Mouse (Mus musculus): ENCODE results near the gene Myo9b. TPM values are rescaled to one million over a fixed set of nuclear protein-coding genes. Genes with fewer than 3 reads are reported as not detected.

The Myo9b gene
- polyA plus RNA-seq, 1 experiment from 2014 or later: 5.8 TPM

DNA sequence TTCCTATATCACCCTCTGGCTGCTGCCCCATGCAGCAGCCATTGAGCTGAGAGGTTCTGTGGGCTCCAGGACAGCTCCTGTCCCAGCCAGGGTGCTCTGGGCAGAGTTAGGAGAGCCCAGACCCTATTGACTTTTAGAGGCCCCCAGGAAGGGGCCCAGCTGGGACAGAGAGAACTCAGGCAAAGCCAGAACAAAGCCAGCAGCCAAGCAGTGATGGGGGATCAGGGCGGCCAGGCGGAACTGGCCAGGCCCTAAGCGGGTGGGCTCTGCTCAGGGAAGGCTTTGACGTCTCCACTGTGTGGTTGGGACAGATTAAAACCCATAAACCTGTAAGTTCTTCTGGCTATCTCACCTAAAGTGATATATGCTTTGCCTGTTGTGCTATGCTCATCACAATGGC, 106.5 kb downstream of the Myo9b start:
- H3K4me2 ChIP-seq (replicated peaks; ENCODE audit: low read depth): peak overlapping the region; percentile 97
- H3K27me3 ChIP-seq (ENCODE audit: control insufficient read depth, insufficient read depth, low read length): no peaks in the 10 kb centered on the region
- no peaks in the 10 kb centered on the region for H3K9me3 ChIP-seq (ENCODE audit: control insufficient read depth, low read length)
- ATAC-seq (ENCODE audit: low FRiP score, low TSS enrichment) (no peak), DNase-seq (ENCODE audit: low spot score) (no peak)
- peaks cover 5% of the 10 kb centered on the region for H3K36me3 ChIP-seq (ENCODE audit: control insufficient read depth, insufficient read depth, low read length)
- H3K4me1 ChIP-seq (replicated peaks; ENCODE audit: control insufficient read depth, insufficient read depth): peaks cover 25% of the 10 kb centered on the region
- H3K9ac ChIP-seq (ENCODE audit: low read length): no peak overlapping the region
- no peak overlapping the region for H3K4me3 ChIP-seq (ENCODE audit: low read depth, low read length)
- 74% methylated on average over 4 of the region's 4 CpGs for WGBS
- TF ChIP-seq CTCF (IDR thresholded peaks at IDR 0.05; ENCODE audit: low read depth): peak; percentile 6; the same call in 1 of the 2 replicates
- TF ChIP-seq EP300 (optimal IDR thresholded peaks at IDR 0.05): no peak
- no peak overlapping the region for H3K27ac ChIP-seq (replicated peaks)

DNA sequence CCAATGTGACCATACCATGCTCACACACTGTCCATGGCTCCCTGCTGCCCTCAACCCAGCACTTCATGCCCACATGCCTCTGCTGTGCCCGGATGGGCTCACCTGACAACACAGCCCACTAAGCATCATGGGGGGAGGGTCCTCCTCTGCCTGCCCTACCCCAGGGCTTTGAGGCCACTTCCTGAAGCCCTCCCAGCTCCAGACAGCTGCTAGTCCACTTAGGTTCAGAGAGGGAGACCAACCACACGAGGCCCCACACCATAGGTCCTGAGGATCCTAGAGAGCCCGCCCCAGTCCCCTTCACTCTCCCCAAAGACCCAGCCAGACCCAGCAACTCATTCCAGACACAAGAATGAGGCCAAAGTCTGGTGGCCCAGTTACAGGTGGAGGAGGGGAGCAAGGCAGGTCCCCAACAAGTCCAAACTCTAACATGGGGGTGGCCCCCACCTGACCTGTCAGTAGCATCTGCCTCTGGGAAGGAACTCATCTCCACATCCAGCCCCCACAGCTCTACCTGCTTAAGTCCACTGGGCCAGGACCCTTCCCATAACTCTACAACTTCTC, 107.1 kb downstream of the Myo9b start:
- no peak for ATAC-seq (ENCODE audit: low FRiP score, low TSS enrichment)
- peaks cover 4% of the 10 kb centered on the region; the same call in 1 of the 2 replicates for H3K36me3 ChIP-seq (ENCODE audit: control insufficient read depth, insufficient read depth, low read length)
- H3K4me3 ChIP-seq (ENCODE audit: low read depth, low read length): peak overlapping the region; percentile 95
- WGBS: 51% methylated on average over 3 of the region's 3 CpGs
- H3K9ac ChIP-seq (ENCODE audit: low read length): peak overlapping the region; percentile 90
- 0 out of 2 replicates have a peak overlapping the region, but pooled peaks have one; percentile 30 for H3K27ac ChIP-seq (replicated peaks)
- no peaks in the 10 kb centered on the region for H3K27me3 ChIP-seq (ENCODE audit: control insufficient read depth, insufficient read depth, low read length)
- no peak for DNase-seq (ENCODE audit: low spot score)
- no peak for TF ChIP-seq EP300 (optimal IDR thresholded peaks at IDR 0.05)
- no peak for TF ChIP-seq CTCF (IDR thresholded peaks at IDR 0.05; ENCODE audit: low read depth)
- peak overlapping the region; percentile 97 for H3K4me2 ChIP-seq (replicated peaks; ENCODE audit: low read depth)
- H3K4me1 ChIP-seq (replicated peaks; ENCODE audit: control insufficient read depth, insufficient read depth): peaks cover 25% of the 10 kb centered on the region
- H3K9me3 ChIP-seq (ENCODE audit: control insufficient read depth, low read length): no peaks in the 10 kb centered on the region

DNA sequence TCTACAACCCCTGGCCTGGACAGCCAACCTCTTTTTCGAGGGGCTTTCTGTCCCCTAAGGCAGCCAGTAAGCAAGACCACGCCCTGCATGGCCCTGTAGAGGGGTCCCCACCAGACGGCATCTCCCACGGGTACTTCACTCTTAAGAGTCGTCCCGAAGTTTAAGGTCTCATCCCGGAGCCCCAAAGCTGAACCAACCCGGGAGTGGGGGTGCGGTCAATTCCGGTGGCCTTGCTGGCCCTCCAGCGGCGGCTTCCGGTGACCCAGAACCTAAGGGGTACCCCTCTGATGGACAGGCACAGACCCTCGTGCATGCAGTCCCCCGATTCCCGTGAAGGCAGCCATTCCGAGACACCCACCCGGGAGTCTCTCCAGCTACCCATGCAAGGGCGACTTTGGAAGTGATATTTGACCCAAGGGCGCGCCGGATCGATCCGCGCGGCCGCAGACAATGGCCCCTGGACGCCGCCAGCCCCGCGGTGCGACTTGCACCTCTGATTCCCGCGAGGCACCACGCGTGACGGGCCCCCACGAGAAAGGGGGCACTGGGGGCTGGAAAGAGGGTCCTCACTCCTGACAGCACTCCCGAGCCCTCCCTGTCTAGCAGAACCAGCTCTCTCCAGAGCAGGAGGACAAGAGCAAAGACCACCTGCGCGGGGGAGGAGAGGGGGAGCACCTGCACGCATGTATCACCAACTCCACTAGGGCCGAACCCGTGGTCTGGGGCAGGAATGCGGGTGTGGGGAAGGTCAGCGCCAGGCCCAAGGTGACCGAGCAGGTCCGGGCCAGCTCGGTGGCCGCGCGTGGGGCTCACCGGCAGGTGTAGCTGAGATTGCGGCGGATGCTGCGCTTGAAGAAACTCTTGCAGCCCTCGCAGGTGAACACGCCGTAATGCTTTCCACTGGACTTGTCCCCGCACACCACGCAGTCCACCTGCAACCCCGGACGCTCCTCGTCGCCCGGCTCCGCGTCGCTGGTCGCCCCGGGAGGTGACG, 108.0 kb downstream of the Myo9b start:
- H3K4me1 ChIP-seq (replicated peaks; ENCODE audit: control insufficient read depth, insufficient read depth): peaks cover 25% of the 10 kb centered on the region
- TF ChIP-seq EP300 (optimal IDR thresholded peaks at IDR 0.05): no peak
- no peak for TF ChIP-seq CTCF (IDR thresholded peaks at IDR 0.05; ENCODE audit: low read depth)
- H3K36me3 ChIP-seq (ENCODE audit: control insufficient read depth, insufficient read depth, low read length): peaks cover 4% of the 10 kb centered on the region; the same call in 1 of the 2 replicates
- H3K4me3 ChIP-seq (ENCODE audit: low read depth, low read length): peak overlapping the region; percentile 95
- H3K27ac ChIP-seq (replicated peaks): peak overlapping the region; percentile 96
- H3K9ac ChIP-seq (ENCODE audit: low read length): peak overlapping the region; percentile 90
- WGBS: 1% methylated on average over 69 of the region's 72 CpGs
- ATAC-seq (ENCODE audit: low FRiP score, low TSS enrichment) (no peak), DNase-seq (ENCODE audit: low spot score) (peak; percentile 56)
- H3K9me3 ChIP-seq (ENCODE audit: control insufficient read depth, low read length): no peaks in the 10 kb centered on the region
- no peaks in the 10 kb centered on the region for H3K27me3 ChIP-seq (ENCODE audit: control insufficient read depth, insufficient read depth, low read length)
- H3K4me2 ChIP-seq (replicated peaks; ENCODE audit: low read depth): peak overlapping the region; percentile 97

DNA sequence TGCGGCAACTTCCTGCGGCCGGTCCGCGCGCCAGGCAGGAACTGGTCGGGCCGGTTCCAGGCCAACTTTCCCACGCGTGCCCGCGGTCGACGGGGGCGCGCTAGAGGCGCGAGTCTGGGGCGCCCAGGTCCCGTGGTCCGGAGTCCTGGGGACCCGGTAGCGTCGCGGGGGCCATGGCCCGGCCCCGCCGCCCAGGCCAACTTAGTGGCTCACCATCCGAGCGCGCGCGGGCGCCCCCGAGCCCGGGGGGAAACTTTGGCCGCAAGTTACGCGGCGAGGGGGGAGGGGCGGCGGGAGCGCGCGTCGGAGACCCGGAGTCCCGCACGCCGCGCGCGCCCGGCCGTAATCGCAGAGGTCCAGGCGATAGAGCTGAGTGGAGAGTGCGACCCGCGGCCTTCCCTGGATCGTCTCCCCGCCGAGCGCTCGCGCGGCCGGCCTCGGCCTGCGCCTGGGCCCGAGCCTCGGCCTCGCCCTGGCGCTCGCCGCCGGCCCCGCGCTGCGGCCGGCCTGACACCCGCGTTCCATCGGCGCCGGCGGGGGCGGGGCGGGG, 109.0 kb downstream of the Myo9b start, which contains the start of gene Nr2f6:
Nr2f6 (minus strand) TSS at position 540 of the 550 bp plus-strand sequence.
- peak; percentile 85 for DNase-seq (ENCODE audit: low spot score)
- Histone ChIP-seq H3K4me2 (replicated peaks; ENCODE audit: low read depth) (peak within 1 kb of the TSS; percentile 97), H3K36me3 (ENCODE audit: control insufficient read depth, insufficient read depth, low read length) (peaks cover 4% of the 10 kb centered on the region; the same call in 1 of the 2 replicates), H3K9me3 (ENCODE audit: control insufficient read depth, low read length) (no peaks in the 10 kb centered on the region), H3K27ac (replicated peaks) (peak within 1 kb of the TSS; percentile 96), H3K4me3 (ENCODE audit: low read depth, low read length) (peak within 1 kb of the TSS; percentile 95), H3K27me3 (ENCODE audit: control insufficient read depth, insufficient read depth, low read length) (no peaks in the 10 kb centered on the region), H3K4me1 (replicated peaks; ENCODE audit: control insufficient read depth, insufficient read depth) (peaks cover 15% of the 10 kb centered on the region), H3K9ac (ENCODE audit: low read length) (peak within 1 kb of the TSS; percentile 90)
- ATAC-seq (ENCODE audit: low FRiP score, low TSS enrichment): peak; percentile 58
- TF ChIP-seq EP300 (optimal IDR thresholded peaks at IDR 0.05): no peak
- TF ChIP-seq CTCF (IDR thresholded peaks at IDR 0.05; ENCODE audit: low read depth): no peak; the same call in 1 of the 2 replicates
- under 1% methylated on average over 56 of the region's 89 CpGs for WGBS

DNA sequence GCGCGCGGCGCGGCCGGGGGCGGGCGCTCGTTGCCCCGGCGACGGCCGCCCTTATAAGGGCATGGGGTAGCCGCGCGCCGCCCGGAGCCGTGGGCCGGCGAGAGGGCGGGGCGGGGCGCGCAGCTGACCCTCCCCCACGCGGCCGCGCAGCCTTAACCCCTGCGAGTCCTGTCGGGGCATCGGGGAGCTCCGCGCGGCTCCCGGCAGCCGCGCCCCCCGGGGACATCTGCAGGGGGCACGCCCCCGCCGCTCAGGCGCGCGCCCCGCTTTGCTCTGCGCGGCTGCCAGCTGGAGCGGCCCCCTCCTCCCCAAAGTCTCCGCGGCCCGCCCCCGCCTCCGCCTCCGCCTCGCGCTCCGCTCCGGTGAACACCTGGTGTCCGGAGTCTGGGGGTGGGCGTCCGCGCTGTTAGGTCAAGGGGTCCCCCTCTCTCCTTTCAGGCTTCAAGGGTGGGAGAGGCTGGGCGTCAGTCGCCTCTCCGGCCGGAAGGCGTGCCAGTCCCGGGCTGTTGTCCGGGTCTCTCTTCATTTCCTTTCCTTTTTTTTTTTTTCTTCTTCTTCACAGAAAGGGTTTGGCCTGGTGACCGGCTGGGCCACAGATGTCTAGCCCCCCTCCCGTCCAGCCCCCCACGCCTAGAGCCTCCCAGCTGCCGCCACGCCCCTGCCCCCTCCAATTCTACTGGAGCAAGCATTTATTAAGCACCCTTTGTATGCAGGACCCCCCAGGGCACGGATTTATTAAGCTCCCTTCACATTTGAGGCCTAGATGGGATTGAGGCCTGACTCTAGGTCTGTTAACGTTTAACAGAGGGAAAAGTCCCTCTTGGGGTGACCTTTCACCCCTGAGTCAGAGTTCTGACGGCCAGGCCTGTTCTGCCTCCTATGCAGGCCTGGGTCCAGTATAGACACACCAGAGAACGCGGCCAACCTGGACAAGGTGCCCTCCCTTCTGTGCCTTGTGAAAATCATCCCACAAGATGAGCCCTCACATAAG, 109.8 kb downstream of the Myo9b start:
- DNase-seq (ENCODE audit: low spot score): peak; percentile 92
- TF ChIP-seq CTCF (IDR thresholded peaks at IDR 0.05; ENCODE audit: low read depth) (no peak), EP300 (optimal IDR thresholded peaks at IDR 0.05) (no peak)
- 2% methylated on average over 43 of the region's 80 CpGs for whole genome bisulfite sequencing

More for the DNA sequence above, 109.8 kb downstream of the Myo9b start:
- Histone ChIP-seq H3K4me1 (replicated peaks; ENCODE audit: control insufficient read depth, insufficient read depth) (peaks cover 12% of the 10 kb centered on the region), H3K27ac (replicated peaks) (peak overlapping the region; percentile 96), H3K9ac (ENCODE audit: low read length) (peak overlapping the region; percentile 90), H3K9me3 (ENCODE audit: control insufficient read depth, low read length) (no peaks in the 10 kb centered on the region), H3K4me2 (replicated peaks; ENCODE audit: low read depth) (peak overlapping the region; percentile 82), H3K27me3 (ENCODE audit: control insufficient read depth, insufficient read depth, low read length) (no peaks in the 10 kb centered on the region), H3K4me3 (ENCODE audit: low read depth, low read length) (peak overlapping the region; percentile 95), H3K36me3 (ENCODE audit: control insufficient read depth, insufficient read depth, low read length) (peaks cover 1% of the 10 kb centered on the region; the same call in 1 of the 2 replicates)
- peak; percentile 90 for ATAC-seq (ENCODE audit: low FRiP score, low TSS enrichment)
